Mouse (Mus musculus): ENCODE measurements around the gene Supt4a. TPM values are rescaled to one million over a fixed set of nuclear protein-coding genes. Genes with fewer than 3 reads are reported as not detected.
A peak's percentile ranks its signal among the peaks of the same experiment; 100 is the strongest.

The Supt4a gene
- polyA plus RNA-seq, 1 experiment from 2014 or later, result 111 TPM

GRCm38 (mm10) chr11:87747312-87747711 lies 10.0 kb downstream of the Supt4a start:
- no peak for ATAC-seq (replicated peaks; ENCODE audit: extremely low read depth, insufficient read depth, low FRiP score)
- 82% methylated on average over 4 of the region's 5 CpGs for WGBS
- H3K27me3 ChIP-seq (ENCODE audit: control insufficient read depth, insufficient read depth, low read length), result no peaks in the 10 kb centered on the region
- H3K4me3 ChIP-seq (ENCODE audit: low read length), result no peak overlapping the region
- no peaks in the 10 kb centered on the region for H3K4me1 ChIP-seq (ENCODE audit: control insufficient read depth, insufficient read depth, low read length)
- H3K9me3 ChIP-seq (replicated peaks; ENCODE audit: control insufficient read depth, low read length), result no peaks in the 10 kb centered on the region
- peaks cover 7% of the 10 kb centered on the region for H3K36me3 ChIP-seq (ENCODE audit: control insufficient read depth, insufficient read depth)
- H3K9ac ChIP-seq (ENCODE audit: low read length), result no peak overlapping the region
- H3K4me2 ChIP-seq (ENCODE audit: low read depth, low read length), result no peak overlapping the region
- no peak overlapping the region for H3K27ac ChIP-seq (ENCODE audit: low read length)

GRCm38 (mm10) chr11:87747716-87748115 lies 10.4 kb downstream of the Supt4a start:
- Histone ChIP-seq H3K27me3 (ENCODE audit: control insufficient read depth, insufficient read depth, low read length) (no peaks in the 10 kb centered on the region), H3K36me3 (ENCODE audit: control insufficient read depth, insufficient read depth) (peaks cover 5% of the 10 kb centered on the region), H3K27ac (ENCODE audit: low read length) (no peak overlapping the region), H3K4me1 (ENCODE audit: control insufficient read depth, insufficient read depth, low read length) (no peaks in the 10 kb centered on the region), H3K4me2 (ENCODE audit: low read depth, low read length) (no peak overlapping the region), H3K9ac (ENCODE audit: low read length) (no peak overlapping the region), H3K9me3 (replicated peaks; ENCODE audit: control insufficient read depth, low read length) (no peaks in the 10 kb centered on the region), H3K4me3 (ENCODE audit: low read length) (no peak overlapping the region)
- WGBS, result 86% methylated on average over 7 of the region's 7 CpGs
- no peak for ATAC-seq (replicated peaks; ENCODE audit: extremely low read depth, insufficient read depth, low FRiP score)

GRCm38 (mm10) chr11:87748132-87749119 lies 11.1 kb downstream of the Supt4a start:
- Histone ChIP-seq H3K4me2 (ENCODE audit: low read depth, low read length) (peak overlapping the region; percentile 40), H3K27ac (ENCODE audit: low read length) (peak overlapping the region; percentile 44), H3K9me3 (replicated peaks; ENCODE audit: control insufficient read depth, low read length) (no peaks in the 10 kb centered on the region), H3K36me3 (ENCODE audit: control insufficient read depth, insufficient read depth) (peaks cover 5% of the 10 kb centered on the region), H3K4me1 (ENCODE audit: control insufficient read depth, insufficient read depth, low read length) (no peaks in the 10 kb centered on the region), H3K4me3 (ENCODE audit: low read length) (peak overlapping the region; percentile 23), H3K9ac (ENCODE audit: low read length) (peak overlapping the region; percentile 40), H3K27me3 (ENCODE audit: control insufficient read depth, insufficient read depth, low read length) (no peaks in the 10 kb centered on the region)
- 27% methylated on average over 19 of the region's 19 CpGs for WGBS
- ATAC-seq (replicated peaks; ENCODE audit: extremely low read depth, insufficient read depth, low FRiP score), result no peak; the same call in 1 of the 2 replicates

GRCm38 (mm10) chr11:87749192-87750042 lies 12.1 kb downstream of the Supt4a start:
- H3K4me1 ChIP-seq (ENCODE audit: control insufficient read depth, insufficient read depth, low read length), result no peaks in the 10 kb centered on the region
- 35% methylated on average over 18 of the region's 18 CpGs for WGBS
- H3K27ac ChIP-seq (ENCODE audit: low read length), result peak overlapping the region; percentile 47
- H3K9me3 ChIP-seq (replicated peaks; ENCODE audit: control insufficient read depth, low read length), result no peaks in the 10 kb centered on the region
- no peaks in the 10 kb centered on the region for H3K27me3 ChIP-seq (ENCODE audit: control insufficient read depth, insufficient read depth, low read length)
- H3K4me2 ChIP-seq (ENCODE audit: low read depth, low read length), result peak overlapping the region; percentile 43
- H3K9ac ChIP-seq (ENCODE audit: low read length), result peak overlapping the region; percentile 39
- no peaks in the 10 kb centered on the region for H3K36me3 ChIP-seq (ENCODE audit: control insufficient read depth, insufficient read depth)
- ATAC-seq (replicated peaks; ENCODE audit: extremely low read depth, insufficient read depth, low FRiP score), result peak; percentile 63
- peak overlapping the region; percentile 23; the same call in 1 of the 2 replicates for H3K4me3 ChIP-seq (ENCODE audit: low read length)

GRCm38 (mm10) chr11:87750043-87750421 lies 12.7 kb downstream of the Supt4a start:
- Histone ChIP-seq H3K27me3 (ENCODE audit: control insufficient read depth, insufficient read depth, low read length) (no peaks in the 10 kb centered on the region), H3K27ac (ENCODE audit: low read length) (peak overlapping the region; percentile 47; the same call in 1 of the 2 replicates), H3K4me2 (ENCODE audit: low read depth, low read length) (peak overlapping the region; percentile 43), H3K9me3 (replicated peaks; ENCODE audit: control insufficient read depth, low read length) (no peaks in the 10 kb centered on the region), H3K36me3 (ENCODE audit: control insufficient read depth, insufficient read depth) (no peaks in the 10 kb centered on the region), H3K4me1 (ENCODE audit: control insufficient read depth, insufficient read depth, low read length) (no peaks in the 10 kb centered on the region), H3K9ac (ENCODE audit: low read length) (no peak overlapping the region; the same call in 1 of the 2 replicates), H3K4me3 (ENCODE audit: low read length) (peak overlapping the region; percentile 16; the same call in 1 of the 2 replicates)
- no peak for ATAC-seq (replicated peaks; ENCODE audit: extremely low read depth, insufficient read depth, low FRiP score)
- 57% methylated on average over 11 of the region's 11 CpGs for WGBS

- ATAC-seq (replicated peaks; ENCODE audit: extremely low read depth, insufficient read depth, low FRiP score), result no peak
- peak overlapping the region; percentile 43 for H3K4me2 ChIP-seq (ENCODE audit: low read depth, low read length)
- H3K36me3 ChIP-seq (ENCODE audit: control insufficient read depth, insufficient read depth), result no peaks in the 10 kb centered on the region
- no peaks in the 10 kb centered on the region for H3K9me3 ChIP-seq (replicated peaks; ENCODE audit: control insufficient read depth, low read length)
- H3K4me3 ChIP-seq (ENCODE audit: low read length), result peak overlapping the region; percentile 1; the same call in 1 of the 2 replicates
- H3K27ac ChIP-seq (ENCODE audit: low read length), result peak overlapping the region; percentile 47; the same call in 1 of the 2 replicates
- 56% methylated on average over 3 of the region's 3 CpGs for WGBS
- no peak overlapping the region for H3K9ac ChIP-seq (ENCODE audit: low read length)
- no peaks in the 10 kb centered on the region for H3K4me1 ChIP-seq (ENCODE audit: control insufficient read depth, insufficient read depth, low read length)
- no peaks in the 10 kb centered on the region for H3K27me3 ChIP-seq (ENCODE audit: control insufficient read depth, insufficient read depth, low read length)
Measured at GRCm38 (mm10) chr11:87750521-87750920, 13.2 kb downstream of the Supt4a start.

- Histone ChIP-seq H3K4me3 (ENCODE audit: low read length) (peak overlapping the region; percentile 5; the same call in 1 of the 2 replicates), H3K27ac (ENCODE audit: low read length) (peak overlapping the region; percentile 49), H3K27me3 (ENCODE audit: control insufficient read depth, insufficient read depth, low read length) (no peaks in the 10 kb centered on the region), H3K9me3 (replicated peaks; ENCODE audit: control insufficient read depth, low read length) (no peaks in the 10 kb centered on the region), H3K4me2 (ENCODE audit: low read depth, low read length) (peak overlapping the region; percentile 33), H3K4me1 (ENCODE audit: control insufficient read depth, insufficient read depth, low read length) (no peaks in the 10 kb centered on the region), H3K36me3 (ENCODE audit: control insufficient read depth, insufficient read depth) (no peaks in the 10 kb centered on the region), H3K9ac (ENCODE audit: low read length) (no peak overlapping the region)
- ATAC-seq (replicated peaks; ENCODE audit: extremely low read depth, insufficient read depth, low FRiP score), result no peak
- 74% methylated on average over 8 of the region's 8 CpGs for WGBS
Measured at GRCm38 (mm10) chr11:87751031-87751430, 13.7 kb downstream of the Supt4a start.

GRCm38 (mm10) chr11:87751491-87751966 lies 14.2 kb downstream of the Supt4a start:
- Histone ChIP-seq H3K4me1 (ENCODE audit: control insufficient read depth, insufficient read depth, low read length) (no peaks in the 10 kb centered on the region), H3K9me3 (replicated peaks; ENCODE audit: control insufficient read depth, low read length) (no peaks in the 10 kb centered on the region), H3K36me3 (ENCODE audit: control insufficient read depth, insufficient read depth) (no peaks in the 10 kb centered on the region), H3K27ac (ENCODE audit: low read length) (peak overlapping the region; percentile 63), H3K4me2 (ENCODE audit: low read depth, low read length) (peak overlapping the region; percentile 33), H3K4me3 (ENCODE audit: low read length) (peak overlapping the region; percentile 5; the same call in 1 of the 2 replicates), H3K27me3 (ENCODE audit: control insufficient read depth, insufficient read depth, low read length) (no peaks in the 10 kb centered on the region), H3K9ac (ENCODE audit: low read length) (no peak overlapping the region)
- ATAC-seq (replicated peaks; ENCODE audit: extremely low read depth, insufficient read depth, low FRiP score), result no peak
- WGBS, result 42% methylated on average over 4 of the region's 4 CpGs
